Mouse (Mus musculus) megakaryocyte, embryonic 14.5 days (primary cell): ENCODE data around the gene Mpv17. TPM values are rescaled to one million over a fixed set of nuclear protein-coding genes. Genes with fewer than 3 reads are reported as not detected.

Experiments
- H3K27me3 ChIP-seq: replicated peaks from 2 replicates; pipeline ENCODE3; 2012; ENCODE audit warnings: inconsistent platforms
- H3K36me3 ChIP-seq: replicated peaks from 2 replicates; pipeline ENCODE3; 2012; ENCODE audit warnings: low read length, inconsistent platforms, mixed read lengths
- H3K4me1 ChIP-seq: 2 replicates; pipeline ENCODE4 v1.6.1; 2012; ENCODE audit warnings: inconsistent platforms
- H3K4me3 ChIP-seq: replicated peaks from 2 replicates; pipeline ENCODE3; 2012; ENCODE audit warnings: moderate library complexity, mild to moderate bottlenecking, inconsistent platforms
- H3K9me3 ChIP-seq: 2 replicates; pipeline ENCODE4 v1.6.1; 2012; ENCODE audit warnings: inconsistent platforms
- FLI1 ChIP-seq: IDR thresholded peaks from 2 replicates; pipeline ENCODE4 v1.6.1; 2012; ENCODE audit warnings: low read length, inconsistent platforms, mixed read lengths
- GATA1 ChIP-seq: IDR thresholded peaks from 3 replicates; pipeline ENCODE4 v1.6.1; 2012; ENCODE audit warnings: mixed read lengths, low read length, inconsistent platforms, borderline replicate concordance
- polyA plus RNA-seq: library from polyadenylated mRNA; stranded (reverse); fragments of >175 nt; gene quantifications from 2 replicates; pipeline ENCODE4 v1.2.3, GENCODE M21; 2012; ENCODE audit warnings: low replicate concordance; ENCODE audit not compliant: insufficient read depth

Mpv17 gene
- polyA plus RNA-seq, 1 experiment: 46.6 TPM

- no peaks in the 10 kb centered on the region for H3K9me3 ChIP-seq
- TF ChIP-seq FLI1: no peak
- TF ChIP-seq GATA1: no peak
- peaks cover 20% of the 10 kb centered on the region for H3K36me3 ChIP-seq
- H3K4me1 ChIP-seq: peaks cover 40% of the 10 kb centered on the region
- H3K4me3 ChIP-seq: peak overlapping the region; percentile 80
- H3K27me3 ChIP-seq: peaks cover 55% of the 10 kb centered on the region
Observed at GRCm38 (mm10) chr5:31138968-31139425, 15.1 kb downstream of the Mpv17 start.

GRCm38 (mm10) chr5:31138241-31138967 lies 15.6 kb downstream of the Mpv17 start, which contains the start of gene Ucn:
Gene Ucn (minus strand): TSS chr5:31138829.
- TF ChIP-seq GATA1: no peak
- TF ChIP-seq FLI1: no peak
- peaks cover 16% of the 10 kb centered on the region for H3K36me3 ChIP-seq
- peaks cover 60% of the 10 kb centered on the region for H3K27me3 ChIP-seq
- H3K4me3 ChIP-seq: peak within 1 kb of the TSS; percentile 80
- peaks cover 40% of the 10 kb centered on the region for H3K4me1 ChIP-seq
- H3K9me3 ChIP-seq: no peaks in the 10 kb centered on the region

GRCm38 (mm10) chr5:31137658-31138057 lies 16.4 kb downstream of the Mpv17 start:
- Histone ChIP-seq H3K4me3 (no peak overlapping the region), H3K36me3 (peaks cover 12% of the 10 kb centered on the region), H3K4me1 (peaks cover 40% of the 10 kb centered on the region), H3K27me3 (peaks cover 61% of the 10 kb centered on the region), H3K9me3 (no peaks in the 10 kb centered on the region)
- no peak for TF ChIP-seq GATA1
- no peak for TF ChIP-seq FLI1

GRCm38 (mm10) chr5:31136730-31137424 lies 17.2 kb downstream of the Mpv17 start:
- peak overlapping the region; percentile 16 for H3K4me3 ChIP-seq
- H3K36me3 ChIP-seq: peaks cover 8% of the 10 kb centered on the region
- no peak for TF ChIP-seq FLI1
- TF ChIP-seq GATA1: no peak
- peaks cover 68% of the 10 kb centered on the region for H3K27me3 ChIP-seq
- peaks cover 39% of the 10 kb centered on the region for H3K4me1 ChIP-seq
- peaks cover under 1% of the 10 kb centered on the region; the same call in 1 of the 2 replicates for H3K9me3 ChIP-seq

- Histone ChIP-seq H3K4me3 (no peak overlapping the region), H3K4me1 (no peaks in the 10 kb centered on the region), H3K36me3 (no peaks in the 10 kb centered on the region), H3K27me3 (peaks cover 55% of the 10 kb centered on the region), H3K9me3 (peaks cover 4% of the 10 kb centered on the region)
- no peak for TF ChIP-seq FLI1
- no peak for TF ChIP-seq GATA1
Observed at GRCm38 (mm10) chr5:31126050-31126449, 28.0 kb downstream of the Mpv17 start.

GRCm38 (mm10) chr5:31123481-31123880 lies 30.6 kb downstream of the Mpv17 start:
- Histone ChIP-seq H3K9me3 (no peaks in the 10 kb centered on the region), H3K27me3 (peaks cover 44% of the 10 kb centered on the region), H3K36me3 (no peaks in the 10 kb centered on the region), H3K4me3 (no peak overlapping the region), H3K4me1 (no peaks in the 10 kb centered on the region)
- no peak for TF ChIP-seq GATA1
- no peak for TF ChIP-seq FLI1

GRCm38 (mm10) chr5:31121111-31121510 lies 32.9 kb downstream of the Mpv17 start:
- no peak overlapping the region for H3K4me3 ChIP-seq
- H3K9me3 ChIP-seq: no peaks in the 10 kb centered on the region
- H3K36me3 ChIP-seq: no peaks in the 10 kb centered on the region
- H3K4me1 ChIP-seq: peaks cover 9% of the 10 kb centered on the region
- TF ChIP-seq FLI1 (no peak), GATA1 (no peak)
- H3K27me3 ChIP-seq: peaks cover 42% of the 10 kb centered on the region

GRCm38 (mm10) chr5:31116912-31117311 lies 37.1 kb downstream of the Mpv17 start:
- no peak for TF ChIP-seq FLI1
- no peak for TF ChIP-seq GATA1
- H3K9me3 ChIP-seq: peaks cover 11% of the 10 kb centered on the region; the same call in 1 of the 2 replicates
- H3K4me1 ChIP-seq: peaks cover 9% of the 10 kb centered on the region
- no peaks in the 10 kb centered on the region for H3K36me3 ChIP-seq
- no peak overlapping the region for H3K4me3 ChIP-seq
- peaks cover 37% of the 10 kb centered on the region for H3K27me3 ChIP-seq

- H3K4me1 ChIP-seq: peaks cover 9% of the 10 kb centered on the region
- H3K4me3 ChIP-seq: no peak within 1 kb of the TSS
- no peak for TF ChIP-seq GATA1
- no peak for TF ChIP-seq FLI1
- H3K36me3 ChIP-seq: no peaks in the 10 kb centered on the region
- H3K9me3 ChIP-seq: peaks cover 11% of the 10 kb centered on the region; the same call in 1 of the 2 replicates
- peaks cover 39% of the 10 kb centered on the region for H3K27me3 ChIP-seq
Observed at GRCm38 (mm10) chr5:31116354-31116753, 37.7 kb downstream of the Mpv17 start, which contains the start of gene Trim54. Gene Trim54 (plus strand): TSS chr5:31116712.

- Histone ChIP-seq H3K36me3 (no peaks in the 10 kb centered on the region), H3K27me3 (peaks cover 43% of the 10 kb centered on the region), H3K9me3 (peaks cover 11% of the 10 kb centered on the region; the same call in 1 of the 2 replicates), H3K4me1 (0 out of 2 replicates have a peak, but pooled peaks cover 3% of the 10 kb centered on the region), H3K4me3 (no peak overlapping the region)
- no peak for TF ChIP-seq FLI1
Observed at GRCm38 (mm10) chr5:31110781-31111180, 43.3 kb downstream of the Mpv17 start.
